9 mouse cellular contexts compared by ENCODE assay signal in genomic region chr11:96413527-96413926, GRCm38 (mm10). TPM values are rescaled to one million over a fixed set of nuclear protein-coding genes. Genes with fewer than 3 reads are reported as not detected.
DNase-seq lines count a peak whose midpoint lies in the region; ATAC-seq lines count a peak whose summit lies in the region.
"Had no signal": no experiment of that assay in that cellular context is flagged by ENCODE, and none has a peak within 500 bp of the region (broad histone marks: within the 10 kb centered on the region; RNA-seq: fewer than 3 reads in every experiment).

No protein-coding gene starts in this region.

- no peak overlapping the region for H3K27ac ChIP-seq in midbrain, embryonic 11.5 days (ENCODE audit: low read depth, low read length)
- no peak overlapping the region for H3K27ac ChIP-seq in midbrain, embryonic 14.5 days (replicated peaks; ENCODE audit: low read depth, low read length)
- peak overlapping the region; percentile 32 for H3K27ac ChIP-seq in heart, embryonic 15.5 days
- no peak overlapping the region for H3K27ac ChIP-seq in midbrain, embryonic 16.5 days (ENCODE audit: low read length)
- no peak overlapping the region for H3K27ac ChIP-seq in forebrain, embryonic 12.5 days
- H3K27ac ChIP-seq: neural tube, embryonic 13.5 days had no signal

- intact Hi-C loops in left cerebral cortex, postnatal 10 days (cut with DNase I), result no loop called here

- DNase-seq in midbrain, embryonic 11.5 days (ENCODE audit: low spot score, missing footprints), result peak; percentile 54
- DNase-seq in midbrain, embryonic 14.5 days, result no peak
- peak; percentile 68 for DNase-seq in embryo, embryonic 11 days
- DNase-seq in left cerebral cortex, postnatal 10 days (ENCODE audit: extremely low spot score in 1 of 2, low spot score in 2 of 2), result peak; percentile 2 to 75
- peak; percentile 27 to 31 for DNase-seq in right cerebral cortex, postnatal 10 days (ENCODE audit: low spot score in 2 of 2)

- no peaks in the 10 kb centered on the region for H3K27me3 ChIP-seq in midbrain, embryonic 11.5 days (ENCODE audit: control insufficient read depth, insufficient read depth, low read length)
- H3K27me3 ChIP-seq in midbrain, embryonic 14.5 days (ENCODE audit: control insufficient read depth, insufficient read depth, low read length), result no peaks in the 10 kb centered on the region
- peaks cover 84% of the 10 kb centered on the region for H3K27me3 ChIP-seq in heart, embryonic 15.5 days
- H3K27me3 ChIP-seq in midbrain, embryonic 16.5 days (ENCODE audit: control insufficient read depth, insufficient read depth, low read depth, low read length), result no peaks in the 10 kb centered on the region
- H3K27me3 ChIP-seq in forebrain, embryonic 12.5 days, result peaks cover 15% of the 10 kb centered on the region
- H3K27me3 ChIP-seq: neural tube, embryonic 13.5 days had no signal

- no peak overlapping the region for H3K4me2 ChIP-seq in midbrain, embryonic 11.5 days
- H3K4me2 ChIP-seq in midbrain, embryonic 14.5 days (ENCODE audit: low read length), result no peak overlapping the region
- 0 out of 2 replicates have a peak overlapping the region, but pooled peaks have one; percentile 21 for H3K4me2 ChIP-seq in heart, embryonic 15.5 days
- no peak overlapping the region for H3K4me2 ChIP-seq in midbrain, embryonic 16.5 days (ENCODE audit: low read length)
- H3K4me2 ChIP-seq in forebrain, embryonic 12.5 days, result no peak overlapping the region
- H3K4me2 ChIP-seq: neural tube, embryonic 13.5 days had no signal

- H3K4me1 ChIP-seq in midbrain, embryonic 11.5 days (ENCODE audit: control insufficient read depth, insufficient read depth, low read length), result no peaks in the 10 kb centered on the region
- no peaks in the 10 kb centered on the region for H3K4me1 ChIP-seq in midbrain, embryonic 14.5 days (ENCODE audit: control insufficient read depth, insufficient read depth, low read length)
- peaks cover 7% of the 10 kb centered on the region for H3K4me1 ChIP-seq in heart, embryonic 15.5 days (replicated peaks)
- H3K4me1 ChIP-seq in midbrain, embryonic 16.5 days (ENCODE audit: control insufficient read depth, insufficient read depth, low read length), result no peaks in the 10 kb centered on the region
- peaks cover 3% of the 10 kb centered on the region; the same call in 1 of the 2 replicates for H3K4me1 ChIP-seq in forebrain, embryonic 12.5 days

- H3K9ac ChIP-seq in midbrain, embryonic 11.5 days (ENCODE audit: low read length), result no peak overlapping the region
- no peak overlapping the region for H3K9ac ChIP-seq in midbrain, embryonic 14.5 days (replicated peaks; ENCODE audit: low read length)
- no peak overlapping the region for H3K9ac ChIP-seq in heart, embryonic 15.5 days
- no peak overlapping the region for H3K9ac ChIP-seq in midbrain, embryonic 16.5 days (ENCODE audit: low read depth, low read length)
- no peak overlapping the region for H3K9ac ChIP-seq in forebrain, embryonic 12.5 days
- H3K9ac ChIP-seq: neural tube, embryonic 13.5 days had no signal

- no peak for ATAC-seq in midbrain, embryonic 11.5 days (ENCODE audit: low FRiP score)
- no peak for ATAC-seq in midbrain, embryonic 14.5 days (ENCODE audit: low FRiP score, low TSS enrichment)
- peak; percentile 50; the same call in 1 of the 2 replicates for ATAC-seq in heart, embryonic 15.5 days (replicated peaks; ENCODE audit: insufficient number of reproducible peaks, insufficient read depth, low FRiP score, low read depth)
- no peak for ATAC-seq in midbrain, embryonic 16.5 days
- no peak for ATAC-seq in forebrain, embryonic 12.5 days (ENCODE audit: low FRiP score)

- WGBS in midbrain, embryonic 11.5 days, result 67% methylated on average over 8 of the region's 8 CpGs
- 68% methylated on average over 8 of the region's 8 CpGs for WGBS in midbrain, embryonic 14.5 days
- 16% methylated on average over 8 of the region's 8 CpGs for WGBS in heart, embryonic 15.5 days
- 63% methylated on average over 8 of the region's 8 CpGs for WGBS in midbrain, embryonic 16.5 days
- WGBS in forebrain, embryonic 12.5 days, result 65% methylated on average over 8 of the region's 8 CpGs

- no peaks in the 10 kb centered on the region for H3K9me3 ChIP-seq in midbrain, embryonic 11.5 days (ENCODE audit: control insufficient read depth, low read length)
- H3K9me3 ChIP-seq in midbrain, embryonic 14.5 days (ENCODE audit: control insufficient read depth, low read length), result no peaks in the 10 kb centered on the region
- no peaks in the 10 kb centered on the region for H3K9me3 ChIP-seq in heart, embryonic 15.5 days (replicated peaks)
- H3K9me3 ChIP-seq in midbrain, embryonic 16.5 days (replicated peaks; ENCODE audit: control insufficient read depth, low read length, poor library complexity, severe bottlenecking), result no peaks in the 10 kb centered on the region; the same call in 1 of the 2 replicates
- peaks cover 6% of the 10 kb centered on the region; the same call in 1 of the 2 replicates for H3K9me3 ChIP-seq in forebrain, embryonic 12.5 days

- no peak overlapping the region for H3K4me3 ChIP-seq in midbrain, embryonic 11.5 days (ENCODE audit: low read depth, low read length)
- H3K4me3 ChIP-seq in midbrain, embryonic 14.5 days (replicated peaks; ENCODE audit: low read depth, low read length), result no peak overlapping the region
- H3K4me3 ChIP-seq in heart, embryonic 15.5 days, result no peak overlapping the region
- H3K4me3 ChIP-seq in midbrain, embryonic 16.5 days (ENCODE audit: low read depth, low read length), result no peak overlapping the region
- no peak overlapping the region for H3K4me3 ChIP-seq in forebrain, embryonic 12.5 days (replicated peaks)
- H3K4me3 ChIP-seq: neural tube, embryonic 13.5 days had no signal

- H3K36me3 ChIP-seq in midbrain, embryonic 11.5 days (ENCODE audit: control insufficient read depth, insufficient read depth, low read length), result no peaks in the 10 kb centered on the region
- H3K36me3 ChIP-seq in midbrain, embryonic 14.5 days (ENCODE audit: control insufficient read depth, insufficient read depth, low read length), result no peaks in the 10 kb centered on the region
- H3K36me3 ChIP-seq in heart, embryonic 15.5 days, result no peaks in the 10 kb centered on the region
- no peaks in the 10 kb centered on the region for H3K36me3 ChIP-seq in midbrain, embryonic 16.5 days (ENCODE audit: control insufficient read depth, insufficient read depth, low read length)
- no peaks in the 10 kb centered on the region for H3K36me3 ChIP-seq in forebrain, embryonic 12.5 days (replicated peaks)
- H3K36me3 ChIP-seq: neural tube, embryonic 13.5 days had no signal

RNA-seq across cellular contexts. Expression of gene Hoxb1, which starts 48.0 kb away (rescaled TPM):
- not detected in 2 replicates for polyA plus RNA-seq in midbrain, embryonic 11.5 days (2014; fragmentation: Nextera tagmentation; extraction: Ambion mirVana)
- polyA plus RNA-seq in midbrain, embryonic 14.5 days (2014; fragmentation: Nextera tagmentation; extraction: Ambion mirVana), result not detected in 2 replicates
- not detected in 2 replicates for polyA plus RNA-seq in heart, embryonic 15.5 days (2015; fragmentation: Nextera tagmentation; extraction: Ambion mirVana)
- not detected for total RNA-seq in left cerebral cortex, postnatal 10 days (2021)
- not detected in 2 replicates for polyA plus RNA-seq in midbrain, embryonic 16.5 days (2015; fragmentation: Nextera tagmentation; extraction: Ambion mirVana)
- not detected in 2 replicates for polyA plus RNA-seq in forebrain, embryonic 12.5 days (2016; fragmentation: Nextera tagmentation; extraction: Ambion mirVana)

RNA-seq across cellular contexts. Expression of gene Skap1, which starts 50.9 kb away (rescaled TPM):
- 1.2 and 1.3 TPM in 2 replicates for polyA plus RNA-seq in midbrain, embryonic 11.5 days (2014; fragmentation: Nextera tagmentation; extraction: Ambion mirVana)
- 2.9 and 3.9 TPM in 2 replicates for polyA plus RNA-seq in midbrain, embryonic 14.5 days (2014; fragmentation: Nextera tagmentation; extraction: Ambion mirVana)
- polyA plus RNA-seq in heart, embryonic 15.5 days (2015; fragmentation: Nextera tagmentation; extraction: Ambion mirVana), result 0.91 and 10.4 TPM in 2 replicates
- total RNA-seq in left cerebral cortex, postnatal 10 days (2021), result 1 to 10 TPM; 1.3 to 1.6 TPM
- polyA plus RNA-seq in midbrain, embryonic 16.5 days (2015; fragmentation: Nextera tagmentation; extraction: Ambion mirVana), result 3.6 and 4.9 TPM in 2 replicates
- polyA plus RNA-seq in forebrain, embryonic 12.5 days (2016; fragmentation: Nextera tagmentation; extraction: Ambion mirVana), result 3.2 and 4.1 TPM in 2 replicates
